Mouse (Mus musculus): Measurements from ENCODE around the gene Chfr.

GRCm38 (mm10) chr5:110169374-110169773 lies 33.7 kb downstream of the Chfr start:
- TF ChIP-seq POLR2A (IDR thresholded peaks at IDR 0.05; ENCODE audit: low read depth, low read length), result no peak
- TF ChIP-seq CTCF (IDR thresholded peaks at IDR 0.05; ENCODE audit: borderline replicate concordance, insufficient read depth, low read length), result no peak
